Mouse (Mus musculus) liver, adult (tissue): Measurements from ENCODE around the gene Fah.

Source experiments
- GATA4 ChIP-seq: IDR thresholded peaks from 2 replicates; pipeline ENCODE4 v1.6.1; 2014; ENCODE audit warnings: mild to moderate bottlenecking, low read length; ENCODE audit not compliant: insufficient replicate concordance

The Fah gene

GRCm38 (mm10) chr7:84604501-84604900, 2.0 kb downstream of the Fah start:
- TF ChIP-seq GATA4, result no peak

- TF ChIP-seq GATA4, result no peak
These were observed 5.2 kb downstream of the Fah start for GRCm38 (mm10) chr7:84601331-84601730.

- no peak for TF ChIP-seq GATA4
These were observed 5.9 kb downstream of the Fah start for GRCm38 (mm10) chr7:84600631-84601030.

GRCm38 (mm10) chr7:84596633-84597032, 9.9 kb downstream of the Fah start:
- TF ChIP-seq GATA4, result no peak

- no peak for TF ChIP-seq GATA4
These were observed 10.5 kb downstream of the Fah start for GRCm38 (mm10) chr7:84596002-84596401.

- TF ChIP-seq GATA4, result no peak
These were observed 11.6 kb downstream of the Fah start for GRCm38 (mm10) chr7:84594917-84595303.

- TF ChIP-seq GATA4, result no peak
These were observed 12.2 kb downstream of the Fah start for GRCm38 (mm10) chr7:84594087-84594916.

- no peak for TF ChIP-seq GATA4
These were observed 15.2 kb downstream of the Fah start for GRCm38 (mm10) chr7:84591347-84591746.

- TF ChIP-seq GATA4, result no peak
These were observed 15.9 kb downstream of the Fah start for GRCm38 (mm10) chr7:84590622-84591021.

GRCm38 (mm10) chr7:84587101-84587783, 19.3 kb downstream of the Fah start:
- TF ChIP-seq GATA4, result no peak

- TF ChIP-seq GATA4, result no peak
These were observed 20.0 kb downstream of the Fah start for GRCm38 (mm10) chr7:84586360-84587100.

GRCm38 (mm10) chr7:84585086-84585485, 21.4 kb downstream of the Fah start:
- TF ChIP-seq GATA4, result no peak

- TF ChIP-seq GATA4, result no peak
These were observed 26.8 kb downstream of the Fah start for GRCm38 (mm10) chr7:84579769-84580168.

GRCm38 (mm10) chr7:84578841-84579240, 27.7 kb downstream of the Fah start:
- TF ChIP-seq GATA4, result no peak

GRCm38 (mm10) chr7:84577034-84577433, 29.5 kb downstream of the Fah start:
- TF ChIP-seq GATA4, result no peak

GRCm38 (mm10) chr7:84566200-84566599, 40.3 kb downstream of the Fah start:
- no peak for TF ChIP-seq GATA4

- TF ChIP-seq GATA4, result no peak
These were observed 42.3 kb downstream of the Fah start for GRCm38 (mm10) chr7:84564236-84564635.
